Mouse (Mus musculus): ENCODE measurements around the gene Syt1. TPM values are rescaled to one million over a fixed set of nuclear protein-coding genes. Genes with fewer than 3 reads are reported as not detected.

Gene Syt1
- polyA plus RNA-seq, 1 experiment from 2014 or later, result 0.25 TPM

DNA sequence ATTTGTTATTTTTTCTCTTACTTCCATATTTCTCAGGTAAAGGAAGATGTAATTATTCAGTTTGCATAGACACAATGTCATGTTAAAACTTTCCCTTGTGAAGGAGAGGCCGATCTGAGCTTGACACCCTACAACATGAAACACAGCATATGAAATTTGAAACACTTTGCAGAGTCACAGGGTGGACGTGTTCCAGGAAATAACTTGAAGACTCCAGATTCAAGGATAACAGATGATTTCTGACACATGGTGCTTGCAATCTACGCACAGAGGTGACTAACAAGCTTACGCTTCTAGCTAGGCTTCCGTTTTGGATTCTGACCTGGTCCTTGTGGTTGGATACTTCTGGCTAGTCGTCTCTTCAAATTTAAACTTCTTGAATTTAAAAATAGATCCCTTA lies 239.7 kb downstream of the Syt1 start:
- ATAC-seq (ENCODE audit: insufficient read depth), result no peak
- H3K27me3 ChIP-seq (ENCODE audit: insufficient read depth, low read length), result no peaks in the 10 kb centered on the region
- H3K4me3 ChIP-seq (ENCODE audit: low read depth, low read length), result no peak overlapping the region
- no peak for DNase-seq
- H3K27ac ChIP-seq (ENCODE audit: low read depth), result no peak overlapping the region
- WGBS, result 69% methylated on average over 6 of the region's 6 CpGs
- H3K9me3 ChIP-seq (ENCODE audit: low read depth, low read length), result no peaks in the 10 kb centered on the region
- no peak overlapping the region for H3K4me2 ChIP-seq
- TF ChIP-seq CTCF (IDR thresholded peaks at IDR 0.05; ENCODE audit: low read depth), result no peak
- H3K4me1 ChIP-seq (ENCODE audit: insufficient read depth), result no peaks in the 10 kb centered on the region
- no peaks in the 10 kb centered on the region for H3K36me3 ChIP-seq (ENCODE audit: insufficient read depth)
- no peak overlapping the region for H3K9ac ChIP-seq

DNA sequence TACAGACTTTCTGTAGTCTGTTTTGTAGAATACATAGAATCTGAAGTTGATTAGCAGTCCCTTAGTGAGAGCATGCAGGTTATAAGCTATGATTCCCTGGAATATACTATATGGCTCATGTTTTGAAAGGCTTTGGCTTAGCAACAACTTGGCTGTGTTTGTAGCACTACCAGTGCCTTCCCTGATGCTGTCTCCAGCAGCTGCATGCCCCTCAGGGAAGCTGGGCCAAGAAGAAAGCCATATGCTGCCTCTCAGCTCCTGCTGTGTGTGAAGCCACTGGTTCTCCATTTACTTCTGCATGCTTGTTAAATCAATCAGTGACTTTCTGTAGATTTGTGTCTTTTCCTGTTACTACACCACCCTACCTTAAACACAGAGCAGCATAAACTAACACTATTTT lies 245.2 kb downstream of the Syt1 start:
- Histone ChIP-seq H3K4me1 (ENCODE audit: insufficient read depth) (no peaks in the 10 kb centered on the region), H3K4me2 (no peak overlapping the region), H3K36me3 (ENCODE audit: insufficient read depth) (no peaks in the 10 kb centered on the region), H3K9ac (no peak overlapping the region), H3K9me3 (ENCODE audit: low read depth, low read length) (no peaks in the 10 kb centered on the region), H3K27me3 (ENCODE audit: insufficient read depth, low read length) (no peaks in the 10 kb centered on the region), H3K4me3 (ENCODE audit: low read depth, low read length) (no peak overlapping the region), H3K27ac (ENCODE audit: low read depth) (no peak overlapping the region)
- TF ChIP-seq CTCF (IDR thresholded peaks at IDR 0.05; ENCODE audit: low read depth), result no peak
- DNase-seq, result peak; percentile 5
- no peak for ATAC-seq (ENCODE audit: insufficient read depth)

DNA sequence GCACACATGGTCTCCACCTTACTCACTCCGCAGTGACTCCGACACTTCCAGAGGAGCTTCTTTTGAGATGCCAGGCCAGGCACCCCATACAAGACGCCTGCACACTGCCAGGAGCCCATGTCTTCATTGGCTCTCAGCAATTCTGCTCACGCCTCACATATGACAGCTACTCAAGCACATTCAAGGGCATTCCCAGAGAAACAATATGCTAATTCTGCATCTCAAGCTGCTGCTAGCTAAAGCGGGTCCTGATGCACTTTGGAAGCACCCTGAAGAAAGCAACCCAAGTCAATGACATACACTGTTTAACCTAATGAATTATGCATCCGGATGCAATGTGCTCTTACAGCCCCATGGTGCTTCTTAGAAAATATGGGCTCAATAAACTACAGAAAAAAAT lies 247.1 kb downstream of the Syt1 start:
- no peak for DNase-seq
- Histone ChIP-seq H3K4me1 (ENCODE audit: insufficient read depth) (no peaks in the 10 kb centered on the region), H3K4me3 (ENCODE audit: low read depth, low read length) (no peak overlapping the region), H3K27ac (ENCODE audit: low read depth) (no peak overlapping the region), H3K9ac (no peak overlapping the region), H3K27me3 (ENCODE audit: insufficient read depth, low read length) (no peaks in the 10 kb centered on the region), H3K4me2 (no peak overlapping the region), H3K9me3 (ENCODE audit: low read depth, low read length) (no peaks in the 10 kb centered on the region), H3K36me3 (ENCODE audit: insufficient read depth) (no peaks in the 10 kb centered on the region)
- 88% methylated on average over 6 of the region's 6 CpGs for WGBS
- no peak for TF ChIP-seq CTCF (IDR thresholded peaks at IDR 0.05; ENCODE audit: low read depth)
- ATAC-seq (ENCODE audit: insufficient read depth), result no peak

GRCm38 (mm10) chr10:108753304-108753703 lies 257.5 kb downstream of the Syt1 start:
- H3K27ac ChIP-seq (ENCODE audit: low read depth), result no peak overlapping the region
- TF ChIP-seq CTCF (IDR thresholded peaks at IDR 0.05; ENCODE audit: low read depth), result no peak
- WGBS, result 85% methylated on average over 2 of the region's 2 CpGs
- H3K27me3 ChIP-seq (ENCODE audit: insufficient read depth, low read length), result no peaks in the 10 kb centered on the region
- no peaks in the 10 kb centered on the region for H3K4me1 ChIP-seq (ENCODE audit: insufficient read depth)
- no peak overlapping the region for H3K4me3 ChIP-seq (ENCODE audit: low read depth, low read length)
- DNase-seq (no peak), ATAC-seq (ENCODE audit: insufficient read depth) (no peak)
- H3K4me2 ChIP-seq, result no peak overlapping the region
- no peaks in the 10 kb centered on the region for H3K9me3 ChIP-seq (ENCODE audit: low read depth, low read length)
- no peaks in the 10 kb centered on the region for H3K36me3 ChIP-seq (ENCODE audit: insufficient read depth)
- H3K9ac ChIP-seq, result no peak overlapping the region

GRCm38 (mm10) chr10:108743759-108744158 lies 267.0 kb downstream of the Syt1 start:
- Histone ChIP-seq H3K27ac (ENCODE audit: low read depth) (no peak overlapping the region), H3K4me1 (ENCODE audit: insufficient read depth) (no peaks in the 10 kb centered on the region), H3K36me3 (ENCODE audit: insufficient read depth) (no peaks in the 10 kb centered on the region), H3K4me3 (ENCODE audit: low read depth, low read length) (no peak overlapping the region), H3K9me3 (ENCODE audit: low read depth, low read length) (no peaks in the 10 kb centered on the region), H3K4me2 (no peak overlapping the region), H3K9ac (no peak overlapping the region), H3K27me3 (ENCODE audit: insufficient read depth, low read length) (no peaks in the 10 kb centered on the region)
- no peak for ATAC-seq (ENCODE audit: insufficient read depth)
- WGBS, result 83% methylated on average over 2 of the region's 2 CpGs
- no peak for DNase-seq
- no peak for TF ChIP-seq CTCF (IDR thresholded peaks at IDR 0.05; ENCODE audit: low read depth)

DNA sequence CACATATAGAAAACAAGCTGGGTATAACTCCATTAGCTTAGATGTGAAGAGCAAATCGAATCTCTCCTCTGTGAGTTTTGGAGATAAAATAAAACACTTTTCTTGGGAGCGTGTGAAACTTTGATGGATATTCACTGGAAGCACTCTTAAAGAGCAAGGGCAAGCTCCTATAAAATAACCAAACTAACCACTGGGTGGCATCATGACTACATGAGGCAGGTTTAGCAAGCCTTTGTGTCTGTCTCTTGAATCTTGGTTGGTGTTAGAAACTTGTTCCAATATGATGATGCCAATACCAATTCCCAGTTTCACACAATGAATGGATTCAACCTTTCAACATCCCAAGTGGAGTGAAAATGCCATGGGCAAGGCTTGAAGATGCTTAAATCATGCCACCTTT lies 276.8 kb downstream of the Syt1 start:
- Histone ChIP-seq H3K36me3 (ENCODE audit: insufficient read depth) (no peaks in the 10 kb centered on the region), H3K27me3 (ENCODE audit: insufficient read depth, low read length) (no peaks in the 10 kb centered on the region), H3K9me3 (ENCODE audit: low read depth, low read length) (no peaks in the 10 kb centered on the region), H3K4me2 (no peak overlapping the region), H3K4me3 (ENCODE audit: low read depth, low read length) (no peak overlapping the region), H3K4me1 (ENCODE audit: insufficient read depth) (no peaks in the 10 kb centered on the region), H3K27ac (ENCODE audit: low read depth) (no peak overlapping the region), H3K9ac (no peak overlapping the region)
- no peak for ATAC-seq (ENCODE audit: insufficient read depth)
- 38% methylated on average over 2 of the region's 2 CpGs for WGBS
- DNase-seq, result peak; percentile 80
- TF ChIP-seq CTCF (IDR thresholded peaks at IDR 0.05; ENCODE audit: low read depth), result peak; percentile 72

- Histone ChIP-seq H3K4me2 (no peak overlapping the region), H3K36me3 (ENCODE audit: insufficient read depth) (no peaks in the 10 kb centered on the region), H3K4me1 (ENCODE audit: insufficient read depth) (no peaks in the 10 kb centered on the region), H3K27me3 (ENCODE audit: insufficient read depth, low read length) (no peaks in the 10 kb centered on the region), H3K27ac (ENCODE audit: low read depth) (no peak overlapping the region), H3K9ac (no peak overlapping the region), H3K4me3 (ENCODE audit: low read depth, low read length) (no peak overlapping the region), H3K9me3 (ENCODE audit: low read depth, low read length) (no peaks in the 10 kb centered on the region)
- ATAC-seq (ENCODE audit: insufficient read depth) (no peak), DNase-seq (no peak)
- 74% methylated on average over 8 of the region's 8 CpGs for WGBS
- TF ChIP-seq CTCF (IDR thresholded peaks at IDR 0.05; ENCODE audit: low read depth), result no peak
Observed at GRCm38 (mm10) chr10:108728961-108729360, 281.8 kb downstream of the Syt1 start.

DNA sequence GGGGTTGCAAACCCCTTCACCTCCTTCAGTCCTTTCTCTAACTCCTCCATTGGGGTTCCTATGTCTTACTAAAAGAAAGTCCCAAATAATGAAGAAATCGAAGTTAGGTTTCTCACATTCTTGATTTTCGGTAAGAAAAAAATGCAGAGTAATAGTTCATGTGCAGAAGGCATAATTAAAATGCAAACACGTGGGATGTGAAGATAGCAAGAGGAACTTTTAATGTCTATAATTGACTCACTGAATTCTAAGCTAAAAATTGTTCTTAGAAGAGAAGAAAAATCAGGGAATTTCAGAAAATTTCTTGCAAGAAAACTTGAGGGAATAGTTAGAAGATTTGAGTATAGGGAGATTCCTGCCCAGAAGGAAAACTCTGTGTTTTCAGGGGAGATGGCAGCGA lies 284.4 kb downstream of the Syt1 start:
- Histone ChIP-seq H3K36me3 (ENCODE audit: insufficient read depth) (no peaks in the 10 kb centered on the region), H3K4me3 (ENCODE audit: low read depth, low read length) (no peak overlapping the region), H3K27ac (ENCODE audit: low read depth) (no peak overlapping the region), H3K27me3 (ENCODE audit: insufficient read depth, low read length) (no peaks in the 10 kb centered on the region), H3K9me3 (ENCODE audit: low read depth, low read length) (no peaks in the 10 kb centered on the region), H3K4me2 (no peak overlapping the region), H3K9ac (no peak overlapping the region), H3K4me1 (ENCODE audit: insufficient read depth) (no peaks in the 10 kb centered on the region)
- DNase-seq (no peak), ATAC-seq (ENCODE audit: insufficient read depth) (no peak)
- no peak for TF ChIP-seq CTCF (IDR thresholded peaks at IDR 0.05; ENCODE audit: low read depth)
- WGBS, result 85% methylated on average over 4 of the region's 4 CpGs

Measured in lung, embryonic 14.5 days (tissue).